Mouse (Mus musculus) right cerebral cortex, postnatal 36 days (tissue): ENCODE measurements around the gene Fam43b.

Experiments
- DNase-seq, 2 experiments: peaks; one replicate each; pipeline ENCODE4 v3.0.0; 2022; ENCODE audit warnings: low spot score in 2 of 2, mixed read lengths in 1 of 2

Fam43b gene

DNA sequence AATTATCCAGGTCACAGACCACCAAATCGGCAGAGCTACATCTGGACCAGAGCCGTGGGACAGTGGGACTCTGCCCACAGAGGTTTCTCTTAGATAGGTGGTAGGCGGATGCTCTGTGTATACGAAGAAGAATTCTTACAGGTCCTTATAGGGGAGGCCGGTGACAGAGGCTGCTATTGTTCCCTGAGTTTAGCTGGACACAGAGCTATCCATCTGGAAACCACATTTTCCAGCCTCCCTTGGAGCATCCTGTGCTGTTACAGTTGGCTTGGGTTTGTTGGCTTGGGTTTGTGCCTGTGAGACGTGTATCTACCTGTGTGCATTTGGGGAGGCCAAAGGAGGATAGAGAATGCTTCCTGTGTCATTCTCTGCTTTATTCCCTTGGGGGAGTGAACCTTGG lies 43.6 kb downstream of the Fam43b start:
- no peak for DNase-seq

DNA sequence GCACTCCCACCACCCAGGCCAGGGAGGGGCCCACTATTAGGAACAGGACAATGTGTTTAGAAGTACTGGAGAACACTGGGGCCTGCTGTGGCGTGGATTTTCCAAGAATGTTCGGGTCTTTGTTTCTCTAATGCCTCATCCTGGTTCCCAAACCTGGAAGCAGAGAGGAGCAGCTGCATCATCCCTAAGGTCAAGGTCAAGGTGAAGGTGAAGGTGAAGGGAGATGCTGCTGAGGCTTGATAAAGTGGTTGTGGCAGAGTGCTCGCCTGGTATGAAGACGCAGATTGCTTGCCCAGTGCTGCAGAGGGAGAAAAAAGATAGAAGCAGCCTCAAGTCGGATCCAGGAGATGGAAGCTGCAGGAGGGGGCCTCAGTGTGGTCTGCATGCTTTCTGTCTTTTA lies 44.5 kb downstream of the Fam43b start:
- DNase-seq = no peak

DNA sequence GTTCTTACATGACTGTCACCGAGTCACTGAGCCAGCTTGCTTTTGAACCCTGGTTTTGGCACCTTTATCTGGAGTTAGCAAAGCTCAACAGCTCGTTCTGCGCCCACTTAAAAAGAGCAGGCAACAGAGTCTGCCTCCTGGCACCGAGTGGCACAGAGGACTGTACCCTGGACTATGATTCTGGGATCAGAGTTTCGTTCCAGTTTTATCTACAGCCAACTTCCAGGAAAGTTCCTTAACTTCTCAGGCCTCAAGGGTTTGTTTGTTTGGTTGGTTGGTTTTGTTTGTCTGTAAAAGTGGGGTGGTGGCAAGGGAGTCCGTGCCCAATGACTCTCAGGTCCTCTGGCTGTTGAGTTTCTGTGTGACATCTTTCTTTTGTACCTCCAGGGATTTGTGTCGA lies 47.6 kb downstream of the Fam43b start:
- DNase-seq = no peak

DNA sequence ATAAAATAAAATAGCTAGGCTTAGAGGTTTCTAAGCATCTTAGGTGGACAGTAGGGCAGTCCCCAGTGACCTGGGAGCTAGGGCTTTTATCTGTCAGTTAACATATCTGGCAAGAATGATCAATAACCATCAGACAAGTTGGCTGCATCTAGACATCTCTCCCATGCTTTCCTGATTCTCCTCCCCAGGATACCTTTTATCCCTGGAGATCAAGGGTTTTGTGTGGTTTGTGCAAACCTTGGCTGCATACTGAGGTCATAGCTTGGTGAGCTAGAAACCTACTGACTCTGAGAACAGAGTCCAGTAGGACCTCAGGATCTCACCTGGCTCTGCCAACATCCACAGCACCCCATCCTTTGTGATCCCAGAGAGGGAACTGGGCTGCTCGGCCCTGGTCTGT lies 49.0 kb downstream of the Fam43b start:
- no peak for DNase-seq

DNA sequence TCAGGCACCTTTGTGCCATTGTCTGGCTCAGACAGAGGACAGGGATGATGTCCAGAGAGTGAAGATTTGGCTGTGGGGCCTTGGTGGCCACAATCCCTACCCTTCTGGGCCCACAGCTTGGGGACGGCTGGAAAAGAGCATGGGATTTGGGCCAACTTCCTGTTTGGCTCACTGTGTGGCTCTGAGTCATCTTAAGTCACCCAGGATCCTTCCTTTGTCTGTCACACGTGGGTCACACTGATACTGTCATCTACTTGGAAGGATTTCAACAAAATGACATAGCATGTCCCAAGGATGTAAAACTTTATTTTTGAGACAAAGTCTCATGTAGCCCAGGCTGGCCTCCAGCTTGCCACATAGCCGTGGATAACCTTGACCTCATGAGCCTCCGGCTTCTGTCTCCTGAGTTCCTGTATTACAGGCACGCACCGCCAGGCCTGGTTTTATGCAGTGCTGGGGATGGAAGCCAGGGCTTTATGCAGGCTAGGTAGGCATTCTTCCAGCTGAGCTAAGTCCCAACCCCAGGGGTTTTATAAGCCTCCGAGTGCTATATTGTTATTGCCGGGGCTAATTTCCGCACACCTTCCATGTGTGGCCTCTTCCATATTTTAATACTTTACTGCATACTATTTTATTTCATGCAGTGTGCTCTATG lies 51.3 kb downstream of the Fam43b start:
- no peak for DNase-seq
